Mouse (Mus musculus): ENCODE results near the gene Cryzl2.

Gene Cryzl2

DNA sequence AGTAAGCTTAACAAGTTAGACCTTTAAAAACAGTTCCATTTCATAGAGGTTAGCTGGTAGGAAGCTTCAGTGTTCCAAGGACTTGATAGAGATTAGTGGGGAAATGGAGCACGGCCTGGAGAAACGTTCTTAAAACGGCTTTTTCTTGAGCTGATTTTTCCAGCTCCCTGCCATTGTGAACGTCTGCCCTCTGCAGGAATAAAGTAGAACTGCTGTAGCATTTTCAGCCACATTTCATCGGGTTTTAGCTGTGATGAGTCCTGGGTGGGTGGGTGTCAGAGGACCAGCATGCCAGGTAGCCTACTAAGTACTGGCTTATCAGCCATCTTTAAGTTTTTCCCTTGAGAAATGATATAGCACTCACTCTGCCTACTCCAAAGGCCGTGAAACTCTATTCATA lies 78.1 kb downstream of the Cryzl2 start:
- no peak for DNase-seq

DNA sequence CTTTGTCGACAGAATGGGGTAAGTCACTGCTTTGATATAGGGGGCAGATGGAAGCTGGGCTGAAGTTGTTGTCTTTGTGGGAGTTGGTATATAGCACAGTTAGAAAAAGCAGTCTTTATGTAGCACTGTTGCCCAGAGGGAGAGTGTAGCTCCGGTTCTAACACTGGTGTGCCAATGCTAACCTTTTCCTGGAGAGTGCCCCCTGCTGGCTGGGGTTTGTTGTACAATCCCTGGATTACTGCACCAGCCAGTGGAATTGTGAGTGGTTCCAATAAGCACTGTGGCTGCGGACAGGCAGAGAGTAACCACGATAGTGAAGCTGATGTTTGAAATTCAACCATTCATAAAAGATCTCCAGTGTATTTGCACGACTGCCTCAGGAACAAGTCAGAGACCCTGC lies 79.3 kb downstream of the Cryzl2 start:
- no peak for DNase-seq
